In the genomic region with DNA sequence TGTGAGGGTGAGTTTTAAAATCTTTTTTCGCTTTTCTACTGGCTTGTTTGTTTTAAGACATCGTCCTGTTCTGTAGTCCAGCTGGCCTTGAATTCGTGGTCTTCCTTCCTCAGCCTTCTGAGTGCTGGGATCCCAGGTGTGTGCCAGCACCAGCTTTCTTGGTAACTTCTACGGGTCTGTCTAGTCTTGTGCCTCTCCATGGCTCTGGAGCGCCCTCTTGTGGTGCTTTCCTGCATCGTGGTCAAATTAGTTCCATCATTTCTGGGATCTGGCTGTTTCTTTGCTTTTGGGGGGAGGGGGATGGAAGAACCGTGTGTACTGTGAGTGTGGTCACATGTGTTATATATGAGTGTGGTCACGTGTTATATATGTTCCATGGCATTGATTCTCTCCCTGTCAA, we compare ENCODE assay signal across 8 mouse cellular contexts. TPM values are rescaled to one million over a fixed set of nuclear protein-coding genes. Genes with fewer than 3 reads are reported as not detected.
DNase-seq lines count a peak whose midpoint lies in the region; ATAC-seq lines count a peak whose summit lies in the region.

No protein-coding gene starts in this region.

- peak; percentile 77 for ATAC-seq in megakaryocyte-erythroid progenitor cell, adult 5-6 weeks (replicated peaks; ENCODE audit: low FRiP score, low TSS enrichment, poor library complexity, severe bottlenecking)

- peak; percentile 77 for DNase-seq in T-cell, adult 2 months (ENCODE audit: low spot score)
- peak; percentile 92 to 96 for DNase-seq in cerebellum, postnatal 10 days
- DNase-seq in frontal cortex, postnatal 25 days (ENCODE audit: low spot score in 2 of 2), result peak; percentile 80 to 85
- DNase-seq in hindlimb bud, embryonic 11.5 days (ENCODE audit: extremely low spot score, low read depth, low spot score), result peak; percentile 88
- DNase-seq in left cerebral cortex, adult 18-20 months (ENCODE audit: low spot score in 2 of 2), result peak; percentile 84 to 90
- DNase-seq in right cerebral cortex, postnatal 25 days, result peak; percentile 70
- peak; percentile 68 to 78 for DNase-seq in urinary bladder, postnatal 36 days (ENCODE audit: low spot score in 2 of 2)

RNA-seq across cellular contexts. Expression of a gene that starts 14.5 kb away (rescaled TPM):
- total RNA-seq in left cerebral cortex, adult 18-20 months (2021), result 100 to 1,000 TPM; 129 to 139 TPM
- 31.2 and 52.8 TPM in 2 replicates for total RNA-seq in megakaryocyte-erythroid progenitor cell, adult 5-6 weeks (2014; fragmentation: Nextera tagmentation)
- total RNA-seq in megakaryocyte-erythroid progenitor cell, adult 5-6 weeks (2017), result 34.5 and 49.7 TPM in 2 replicates

RNA-seq across cellular contexts. Expression of a gene that starts 28.2 kb away (rescaled TPM):
- total RNA-seq in left cerebral cortex, adult 18-20 months (2021), result 1 to 10 TPM in 1 of 2 experiments, under 1 TPM in 1; 0.56 to 1.1 TPM
- 3.8 and 4.7 TPM in 2 replicates for total RNA-seq in megakaryocyte-erythroid progenitor cell, adult 5-6 weeks (2014; fragmentation: Nextera tagmentation)
- total RNA-seq in megakaryocyte-erythroid progenitor cell, adult 5-6 weeks (2017), result 2.7 and 5.6 TPM in 2 replicates

RNA-seq across cellular contexts. Expression of a gene that starts 33.0 kb away (rescaled TPM):
- 10 to 100 TPM; 15.1 to 16.0 TPM for total RNA-seq in left cerebral cortex, adult 18-20 months (2021)
- total RNA-seq in megakaryocyte-erythroid progenitor cell, adult 5-6 weeks (2014; fragmentation: Nextera tagmentation), result 25.4 and 26.1 TPM in 2 replicates
- 32.2 and 33.6 TPM in 2 replicates for total RNA-seq in megakaryocyte-erythroid progenitor cell, adult 5-6 weeks (2017)

RNA-seq across cellular contexts. Expression of a gene that starts 34.0 kb away (rescaled TPM):
- under 1 TPM; 0.16 to 0.77 TPM for total RNA-seq in left cerebral cortex, adult 18-20 months (2021)
- total RNA-seq in megakaryocyte-erythroid progenitor cell, adult 5-6 weeks (2014; fragmentation: Nextera tagmentation), result not detected in 2 replicates
- total RNA-seq in megakaryocyte-erythroid progenitor cell, adult 5-6 weeks (2017), result not detected in 2 replicates

Comparison
In these comparisons a context has a peak if more than half of its experiments do, and no peak if none do; other contexts are left out.
1. Peak in every context shown above with its lines: DNase-seq and ATAC-seq.